Mouse (Mus musculus) left cerebral cortex, adult 11 months (tissue): ENCODE data around the gene Adh5.
"Not testable (repeated sequence)": the region's sequence is repeated elsewhere in the genome, so short reads cannot be mapped to it uniquely, and the experiment has no call there.

Source experiments
- DNase-seq: peaks from one replicate; pipeline ENCODE4 v3.0.0; 2022; ENCODE audit warnings: low spot score

Adh5 gene

GRCm38 (mm10) chr3:138460260-138460659, 17.4 kb downstream of the Adh5 start:
- DNase-seq = no peak

DNA sequence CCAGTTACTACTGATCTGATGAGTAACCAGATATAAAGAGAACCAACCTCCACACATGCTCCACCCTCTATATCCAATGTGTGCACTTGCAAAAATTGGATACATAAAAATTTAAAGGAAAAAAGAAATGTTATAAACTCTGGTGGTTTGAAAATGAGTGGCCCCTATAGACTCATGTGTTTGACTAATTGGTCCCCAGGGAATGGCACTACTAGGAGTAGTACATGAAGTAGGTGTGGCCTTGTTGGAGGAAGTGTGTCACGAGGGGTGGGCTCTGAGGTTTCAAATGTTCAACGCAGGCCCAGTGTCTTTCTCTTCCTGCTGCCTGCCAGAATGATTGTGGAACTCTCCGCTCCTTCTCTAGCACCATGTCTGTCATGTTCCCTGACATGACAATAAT, 18.9 kb downstream of the Adh5 start:
- no peak for DNase-seq

DNA sequence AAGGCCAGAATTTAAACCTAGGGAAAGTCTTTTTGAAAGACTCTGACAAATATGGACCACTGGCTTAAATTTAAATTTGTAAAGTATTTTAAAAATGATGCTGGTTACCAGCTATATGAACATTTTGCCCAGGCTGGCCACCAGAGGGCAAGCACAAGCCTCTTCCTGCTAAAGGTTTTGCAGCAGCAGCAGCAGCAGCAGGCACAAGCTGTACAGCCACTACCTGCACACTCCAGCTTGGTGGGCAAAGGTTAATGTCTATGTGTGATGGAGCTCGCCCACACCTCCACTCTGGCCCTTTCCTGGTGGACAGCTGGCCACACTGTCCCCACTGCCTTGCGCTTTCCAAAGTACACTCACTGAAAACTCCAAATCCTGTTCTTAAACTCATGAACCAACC, 20.2 kb downstream of the Adh5 start:
- DNase-seq = no peak

- no peak for DNase-seq
Observed at GRCm38 (mm10) chr3:138463807-138464206, 20.9 kb downstream of the Adh5 start.

GRCm38 (mm10) chr3:138464573-138465147, 21.8 kb downstream of the Adh5 start:
- no peak for DNase-seq

DNA sequence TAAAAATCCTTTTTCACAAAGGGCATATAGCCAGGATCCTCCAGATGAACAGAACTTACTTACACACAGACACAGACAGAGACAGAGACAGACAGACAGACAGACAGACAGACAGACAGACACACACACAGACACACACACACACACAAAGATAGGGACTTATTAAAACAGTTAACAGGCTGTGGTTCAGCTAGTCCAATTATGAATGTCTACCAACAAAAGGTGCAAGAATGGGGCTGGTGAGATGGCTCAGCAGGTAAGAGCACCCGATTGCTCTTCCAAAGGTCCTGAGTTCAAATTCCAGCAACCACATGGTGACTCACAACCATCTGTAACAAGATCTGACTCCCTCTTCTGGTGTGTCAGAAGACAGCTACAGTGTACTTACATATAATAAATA, 23.8 kb downstream of the Adh5 start:
- DNase-seq = not testable (repeated sequence)

- no peak for DNase-seq
Observed at GRCm38 (mm10) chr3:138471066-138471465, 28.2 kb downstream of the Adh5 start.

GRCm38 (mm10) chr3:138479489-138479888, 36.6 kb downstream of the Adh5 start:
- no peak for DNase-seq

DNA sequence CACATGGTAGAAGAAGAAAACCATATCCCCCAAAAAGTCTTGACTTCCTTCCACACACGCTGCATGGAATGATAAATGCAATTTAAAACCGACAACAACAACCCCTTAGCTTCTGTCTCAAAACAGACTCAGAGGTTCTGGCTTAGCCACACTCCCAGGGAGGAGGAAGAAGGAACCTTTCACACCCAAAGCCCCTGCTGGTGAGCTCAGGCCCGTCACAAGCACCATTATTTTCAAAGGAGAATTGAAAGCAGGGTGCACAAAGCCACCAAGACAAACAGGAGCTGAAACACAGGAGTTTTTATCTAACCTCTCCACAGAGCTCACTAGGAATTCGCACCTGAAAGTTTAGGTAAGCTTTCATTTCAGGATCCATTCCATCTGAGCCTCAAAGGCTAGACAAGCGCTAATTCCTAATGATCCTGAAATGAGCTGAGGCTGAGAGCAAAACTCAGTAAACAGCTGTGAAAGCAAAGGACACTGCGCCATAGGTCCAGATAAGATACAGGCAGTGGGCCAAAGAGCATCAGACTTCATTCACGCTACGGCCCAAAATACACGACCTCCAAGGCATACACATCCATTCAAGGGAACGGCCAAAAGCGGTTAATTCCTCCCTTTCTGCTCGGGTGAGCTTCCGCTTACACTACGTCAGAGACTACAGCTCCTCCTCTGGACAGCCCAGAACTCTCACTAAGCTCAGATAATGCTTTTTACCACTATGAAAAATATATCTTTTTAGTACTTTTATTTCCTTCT, 38.8 kb downstream of the Adh5 start:
- no peak for DNase-seq

- no peak for DNase-seq
Observed at GRCm38 (mm10) chr3:138483240-138483639, 40.3 kb downstream of the Adh5 start.

DNA sequence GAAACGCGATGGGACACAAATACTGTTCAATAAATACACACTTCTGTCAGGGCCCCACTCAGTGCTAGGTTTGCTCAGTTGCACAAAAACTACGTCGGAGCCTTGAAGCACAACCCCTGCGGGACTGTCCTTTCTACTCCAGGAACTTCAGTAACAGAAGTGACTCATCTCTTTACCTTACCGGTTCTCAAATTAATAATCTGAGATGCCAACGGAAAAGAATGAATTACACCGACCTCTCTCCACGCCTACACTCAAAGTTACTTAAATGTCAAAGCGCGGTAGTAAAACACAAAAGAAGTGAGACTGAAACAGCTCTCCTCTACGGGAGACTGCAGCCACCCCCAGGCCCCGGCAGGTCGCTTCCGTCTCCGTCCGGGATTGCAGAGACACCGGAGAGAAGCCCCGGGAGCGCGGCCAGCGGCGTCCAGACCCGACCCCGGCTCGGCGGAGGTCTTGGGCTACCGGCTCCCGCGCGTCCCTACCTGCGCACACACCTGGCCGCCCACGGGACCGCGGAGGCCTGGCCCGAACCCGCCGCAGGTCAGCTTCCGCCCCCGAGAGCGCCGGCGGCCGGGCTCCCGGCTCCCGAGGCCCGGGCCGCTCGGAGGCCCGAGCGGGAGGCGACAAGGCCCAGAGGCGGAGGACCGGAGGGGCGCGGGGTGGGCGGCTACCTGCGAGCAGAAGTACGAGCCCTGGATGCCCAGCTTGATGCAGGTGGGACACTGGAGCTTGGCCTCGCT, 45.9 kb downstream of the Adh5 start:
- DNase-seq = no peak

- peak; percentile 89 for DNase-seq
Observed at GRCm38 (mm10) chr3:138489327-138490033, 46.6 kb downstream of the Adh5 start, which contains the start of gene Metap1. Gene Metap1, minus strand, starts transcription at chr3:138489515.

DNA sequence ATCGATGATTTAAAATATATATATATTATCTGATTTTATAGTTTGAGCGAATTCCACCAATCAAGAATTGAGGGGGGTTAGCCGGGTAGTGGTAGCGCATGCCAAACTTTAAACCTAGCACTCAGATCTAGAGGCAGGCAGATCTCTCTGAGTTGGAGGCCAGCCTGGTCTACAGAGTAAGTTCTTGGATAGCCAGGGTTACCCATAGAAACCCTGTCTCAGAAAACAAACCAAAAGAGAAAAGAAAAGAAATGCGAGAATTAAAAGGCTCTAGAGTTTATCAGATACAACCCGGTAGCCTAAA, 47.1 kb downstream of the Adh5 start:
- no peak for DNase-seq

DNA sequence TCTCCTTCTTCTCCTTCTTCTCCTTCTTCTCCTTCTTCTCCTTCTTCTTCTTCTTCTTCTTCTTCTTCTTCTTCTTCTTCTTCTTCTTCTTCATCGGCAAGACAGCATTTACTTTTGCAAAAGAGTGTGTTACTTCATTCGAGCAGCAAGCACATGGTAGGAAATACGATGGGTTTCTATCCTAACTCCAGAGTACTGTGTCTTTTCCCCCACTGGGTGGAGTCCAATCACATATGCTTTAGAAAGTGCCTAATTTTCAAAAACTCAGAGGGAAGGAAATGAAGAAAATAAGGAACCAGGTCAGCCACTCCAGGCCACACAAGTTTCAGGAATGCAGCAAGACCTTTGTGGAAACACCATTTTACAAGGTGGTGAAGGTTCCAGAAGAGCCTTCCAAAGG, 50.8 kb downstream of the Adh5 start:
- DNase-seq = no peak

DNA sequence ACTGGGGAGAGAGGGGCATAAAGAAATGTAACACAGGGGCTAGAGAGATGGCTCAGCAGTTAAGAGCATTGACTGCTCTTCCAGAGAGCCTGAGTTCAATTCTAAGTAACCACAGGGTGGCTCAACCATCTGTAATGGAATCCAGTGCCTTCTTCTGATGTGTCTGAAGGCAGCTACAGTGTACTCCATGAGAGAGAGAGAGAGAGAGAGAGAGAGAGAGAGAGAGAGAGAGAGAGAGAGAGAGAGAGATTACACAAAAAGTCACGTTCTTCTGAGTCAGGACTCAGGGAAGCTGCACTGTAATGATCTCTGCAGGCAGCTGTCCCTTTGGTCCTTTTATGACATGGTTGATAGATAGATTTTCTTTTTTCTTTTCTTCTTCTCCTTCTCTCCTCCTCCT, 51.7 kb downstream of the Adh5 start:
- DNase-seq = no peak

GRCm38 (mm10) chr3:138495166-138496145, 52.6 kb downstream of the Adh5 start:
- peak; percentile 16 for DNase-seq

DNA sequence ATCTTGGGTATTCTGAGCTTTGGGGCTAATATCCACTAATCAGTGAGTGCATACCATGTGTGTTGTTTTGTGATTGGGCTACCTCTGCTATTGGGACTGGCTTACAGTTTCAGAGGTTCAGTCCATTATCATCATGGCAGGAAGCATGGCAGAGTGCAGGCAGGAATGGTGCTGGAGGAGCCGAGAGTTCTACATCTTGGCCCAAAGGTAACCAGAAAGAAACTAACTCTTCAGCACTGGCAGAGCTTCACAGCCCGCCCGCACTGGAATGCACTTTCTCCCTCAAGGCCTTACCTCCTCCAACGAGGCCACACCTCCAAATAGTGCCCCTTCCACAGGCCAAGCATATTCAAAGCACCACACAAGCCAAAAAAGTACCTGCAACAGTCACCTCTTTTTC, 55.8 kb downstream of the Adh5 start:
- DNase-seq = no peak

DNA sequence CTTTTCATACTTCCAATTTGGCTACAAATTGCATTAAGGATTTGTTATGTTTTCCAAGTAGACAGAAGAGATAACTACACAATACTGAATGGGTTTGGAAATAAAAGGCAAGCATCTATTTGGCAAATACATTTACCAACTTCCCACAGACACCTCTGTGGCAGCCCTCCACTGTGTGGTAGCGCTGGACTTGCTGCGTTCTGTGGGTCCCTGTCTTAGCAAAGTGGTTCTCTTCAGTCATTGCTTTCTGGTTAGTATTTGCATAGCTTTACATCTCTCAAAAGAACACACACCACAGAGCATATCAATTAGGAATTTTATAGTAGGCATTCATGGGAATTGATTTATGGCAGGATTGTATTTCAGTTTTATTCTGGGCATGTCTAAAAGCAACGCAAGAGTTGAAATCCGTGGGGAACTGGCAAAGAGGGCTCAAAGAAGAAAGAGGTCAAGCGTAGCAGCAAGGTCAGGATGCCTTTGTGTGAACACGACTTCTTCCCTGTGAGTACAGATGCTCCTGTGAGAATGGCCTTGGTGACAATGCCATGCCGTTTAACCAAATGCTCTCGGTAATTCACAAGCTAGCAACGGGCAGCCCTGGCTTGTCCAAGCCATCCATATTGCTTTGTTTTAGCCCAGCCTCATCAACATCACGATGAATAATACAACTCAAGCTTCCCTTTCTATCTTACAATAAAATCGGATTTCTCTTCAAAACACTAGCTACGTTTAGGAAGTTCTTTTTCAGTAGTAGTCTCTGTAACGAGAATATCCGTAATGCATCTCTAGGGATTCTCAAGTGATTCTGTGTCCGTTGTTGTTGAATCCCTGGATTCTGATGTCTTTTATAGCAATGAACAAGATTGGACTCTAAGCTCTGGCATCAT, 57.2 kb downstream of the Adh5 start:
- DNase-seq = no peak

DNA sequence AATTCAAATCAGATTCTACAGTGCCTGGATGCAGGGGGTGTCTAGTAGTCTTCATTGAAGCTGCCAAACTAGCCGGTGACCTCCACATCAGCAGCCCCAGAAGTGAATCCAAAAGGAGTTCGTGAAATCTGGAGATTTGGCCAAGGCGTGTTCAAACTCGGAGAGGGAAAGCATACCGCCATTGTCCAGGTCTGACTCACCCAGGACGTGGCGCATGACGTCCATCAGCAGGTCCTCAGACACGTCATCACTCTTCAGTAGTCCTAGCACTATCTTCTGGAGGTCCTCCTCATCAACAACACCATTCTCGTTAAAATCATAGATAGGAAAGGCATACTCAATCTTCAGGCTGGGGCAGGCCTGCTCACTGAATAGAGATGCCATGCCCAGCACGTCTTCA, 60.9 kb downstream of the Adh5 start:
- no peak for DNase-seq
